Mouse (Mus musculus) neural tube, embryonic 15.5 days (tissue): ENCODE measurements around the gene Gucd1. TPM values are rescaled to one million over a fixed set of nuclear protein-coding genes. Genes with fewer than 3 reads are reported as not detected.
"Not testable (repeated sequence)": the region's sequence is repeated elsewhere in the genome, so short reads cannot be mapped to it uniquely, and the experiment has no call there.

Experiments
- ATAC-seq: fragments of 200-750 bp; cut with Nextera tagmentation; 2 replicates; pipeline ENCODE4 v1.8.0; 2017; ENCODE audit warnings: mild to moderate bottlenecking, moderate TSS enrichment, moderate library complexity; ENCODE audit not compliant: low FRiP score
- H3K27ac ChIP-seq: fragments of 300-500 bp; sonication (generic); replicated peaks from 2 replicates; pipeline ENCODE4 v1.5.1; 2015; ENCODE audit warnings: mild to moderate bottlenecking, inconsistent platforms
- H3K27me3 ChIP-seq: fragments of 300-500 bp; sonication (generic); replicated peaks from 2 replicates; pipeline ENCODE4 v1.6.1; 2015; ENCODE audit warnings: inconsistent platforms
- H3K36me3 ChIP-seq: fragments of 300-500 bp; sonication (generic); 2 replicates; pipeline ENCODE4 v1.6.1; 2015; ENCODE audit warnings: inconsistent platforms
- H3K4me1 ChIP-seq: fragments of 300-500 bp; sonication (generic); 2 replicates; pipeline ENCODE4 v1.6.1; 2015; ENCODE audit warnings: inconsistent platforms
- H3K4me2 ChIP-seq: fragments of 300-500 bp; sonication (generic); 2 replicates; pipeline ENCODE4 v1.6.1; 2015; ENCODE audit warnings: inconsistent platforms, mild to moderate bottlenecking, moderate library complexity
- H3K4me3 ChIP-seq: fragments of 300-500 bp; sonication (generic); replicated peaks from 2 replicates; pipeline ENCODE4 v1.5.1; 2015; ENCODE audit warnings: mild to moderate bottlenecking, inconsistent platforms
- H3K9ac ChIP-seq: fragments of 300-500 bp; sonication (generic); replicated peaks from 2 replicates; pipeline ENCODE4 v1.6.1; 2015; ENCODE audit warnings: mild to moderate bottlenecking, inconsistent platforms
- H3K9me3 ChIP-seq: fragments of 300-500 bp; sonication (generic); replicated peaks from 2 replicates; pipeline ENCODE4 v1.6.1; 2016; ENCODE audit warnings: inconsistent platforms
- WGBS: fragments of 180-500 bp; shearing (Covaris S2); methylation state at CpG from one replicate; pipeline ENCODE4 v1.1.7; 2015; ENCODE audit warnings: mixed read lengths; 5-methylcytosine and 5-hydroxymethylcytosine counted together
- polyA plus RNA-seq: library from polyadenylated mRNA; unstranded; fragments of >200 nt; fragmentation: Nextera tagmentation; extraction: Ambion mirVana; gene quantifications from 2 replicates; pipeline ENCODE4 v1.2.1, GENCODE M21; 2015

Gucd1 gene
- polyA plus RNA-seq, 1 experiment from 2014 or later = 19.1 TPM

DNA sequence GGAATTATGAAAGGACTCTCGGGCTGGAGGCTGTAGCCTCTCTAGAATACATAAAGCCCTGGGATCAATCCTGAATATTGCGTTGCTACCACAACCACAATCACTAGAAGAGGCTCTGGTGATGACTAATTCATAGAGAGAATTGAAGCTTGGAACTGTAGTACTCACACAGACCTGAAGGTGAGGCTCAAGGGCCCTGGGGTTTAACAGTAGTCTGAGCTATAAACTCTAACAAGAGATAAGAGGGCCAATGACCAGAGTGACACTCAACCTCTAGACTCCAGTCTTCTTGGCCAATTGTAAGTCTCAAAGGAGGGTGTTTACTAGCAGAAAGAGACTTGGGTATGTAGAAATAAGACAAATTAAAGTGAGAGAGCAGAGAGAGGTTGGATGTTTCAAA, 127.6 kb downstream of the Gucd1 start:
- H3K36me3 ChIP-seq = no peaks in the 10 kb centered on the region
- no peaks in the 10 kb centered on the region for H3K4me1 ChIP-seq
- WGBS = 90% methylated on average over 2 of the region's 2 CpGs
- no peak for ATAC-seq
- no peak overlapping the region for H3K27ac ChIP-seq
- no peak overlapping the region for H3K9ac ChIP-seq
- H3K27me3 ChIP-seq = no peaks in the 10 kb centered on the region
- H3K4me3 ChIP-seq = no peak overlapping the region
- H3K9me3 ChIP-seq = no peaks in the 10 kb centered on the region
- H3K4me2 ChIP-seq = no peak overlapping the region

DNA sequence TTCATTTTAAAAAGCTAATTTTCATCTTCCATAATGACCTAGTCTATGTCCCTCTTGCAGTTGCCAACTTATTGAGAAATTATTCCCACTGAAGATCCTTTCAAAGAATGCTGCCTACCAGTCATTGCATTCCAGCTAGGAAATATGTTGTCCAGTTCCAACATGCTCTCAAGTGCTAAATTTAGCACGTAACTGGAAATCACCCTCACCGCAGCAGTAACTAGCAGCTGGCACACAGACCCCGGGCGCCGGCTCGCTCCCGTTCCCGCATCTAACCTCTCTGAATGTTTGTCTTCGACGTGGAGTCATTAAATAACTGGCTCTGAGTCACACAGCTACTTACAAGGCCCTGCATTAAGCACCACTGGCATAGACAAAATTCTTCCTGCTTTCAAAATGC, 139.1 kb downstream of the Gucd1 start:
- H3K9ac ChIP-seq = no peak overlapping the region
- no peaks in the 10 kb centered on the region for H3K36me3 ChIP-seq
- no peak overlapping the region for H3K4me3 ChIP-seq
- WGBS = 80% methylated on average over 10 of the region's 10 CpGs
- H3K27me3 ChIP-seq = no peaks in the 10 kb centered on the region
- H3K27ac ChIP-seq = no peak overlapping the region
- no peaks in the 10 kb centered on the region for H3K9me3 ChIP-seq
- no peaks in the 10 kb centered on the region for H3K4me1 ChIP-seq
- no peak for ATAC-seq
- no peak overlapping the region for H3K4me2 ChIP-seq

DNA sequence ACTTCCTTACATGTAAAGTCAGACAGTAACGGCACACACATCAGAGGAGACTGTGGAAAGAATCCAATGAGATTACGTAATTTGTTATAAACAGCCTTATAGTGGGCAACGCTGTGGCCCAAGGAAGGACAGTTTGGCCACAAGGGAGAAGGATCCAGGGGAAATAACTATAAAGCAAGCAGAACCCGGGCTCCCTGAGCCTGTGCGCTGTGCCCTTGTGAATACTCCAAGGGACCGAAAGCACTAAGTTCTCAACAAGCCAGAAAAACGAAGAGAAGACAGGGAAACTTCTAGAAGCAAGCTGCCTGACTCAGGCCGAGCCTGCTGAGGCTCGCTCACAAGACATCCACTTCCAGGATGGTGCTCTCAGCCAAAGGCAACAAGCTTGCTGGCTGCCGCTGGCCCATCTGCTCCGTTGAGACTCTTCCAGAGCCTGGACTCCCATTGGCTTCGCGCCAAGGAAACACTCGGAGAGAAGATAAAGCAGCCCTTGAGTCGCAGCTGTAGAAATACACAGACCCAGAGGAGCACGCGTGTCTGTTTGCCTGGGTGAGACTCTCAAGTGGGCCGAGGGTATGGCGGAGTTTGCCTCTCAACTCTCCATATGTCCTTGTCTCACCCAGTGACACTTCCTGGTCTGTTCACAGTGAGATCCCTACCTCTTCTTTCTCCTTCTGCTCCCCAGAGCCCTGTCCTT, 144.0 kb downstream of the Gucd1 start:
- H3K4me1 ChIP-seq, H3K9ac ChIP-seq, H3K9me3 ChIP-seq, H3K27ac ChIP-seq, H3K4me2 ChIP-seq, H3K27me3 ChIP-seq, H3K36me3 ChIP-seq, ATAC-seq, H3K4me3 ChIP-seq: not testable (repeated sequence)
- WGBS = 74% methylated on average over 15 of the region's 19 CpGs

DNA sequence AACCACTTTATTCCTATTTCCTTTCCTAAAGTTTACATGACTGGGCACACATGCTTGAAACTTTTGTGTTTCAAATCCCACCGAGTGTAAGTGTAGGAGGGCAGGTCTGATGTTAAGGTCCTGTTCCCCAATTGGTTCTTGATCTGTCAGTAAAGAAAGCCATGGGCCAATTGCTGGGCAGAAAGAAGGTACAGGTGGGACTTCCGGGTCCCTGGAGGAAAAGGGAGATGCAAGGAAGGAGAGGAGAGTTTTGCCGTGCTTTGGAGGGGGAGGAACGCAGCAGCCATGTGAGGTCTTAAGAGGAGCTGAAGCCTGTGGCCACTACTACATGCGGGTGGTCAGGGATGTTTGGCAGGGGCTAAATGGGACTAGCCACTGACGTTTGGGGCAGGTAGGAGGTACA, 152.5 kb downstream of the Gucd1 start:
- H3K9ac ChIP-seq = no peak overlapping the region
- peak overlapping the region; percentile 15; the same call in 1 of the 2 replicates for H3K4me2 ChIP-seq
- H3K36me3 ChIP-seq = no peaks in the 10 kb centered on the region
- no peak overlapping the region for H3K4me3 ChIP-seq
- no peaks in the 10 kb centered on the region for H3K9me3 ChIP-seq
- peaks cover 14% of the 10 kb centered on the region for H3K4me1 ChIP-seq
- WGBS = 53% methylated on average over 6 of the region's 6 CpGs
- H3K27ac ChIP-seq = no peak overlapping the region
- no peak for ATAC-seq
- H3K27me3 ChIP-seq = no peaks in the 10 kb centered on the region

DNA sequence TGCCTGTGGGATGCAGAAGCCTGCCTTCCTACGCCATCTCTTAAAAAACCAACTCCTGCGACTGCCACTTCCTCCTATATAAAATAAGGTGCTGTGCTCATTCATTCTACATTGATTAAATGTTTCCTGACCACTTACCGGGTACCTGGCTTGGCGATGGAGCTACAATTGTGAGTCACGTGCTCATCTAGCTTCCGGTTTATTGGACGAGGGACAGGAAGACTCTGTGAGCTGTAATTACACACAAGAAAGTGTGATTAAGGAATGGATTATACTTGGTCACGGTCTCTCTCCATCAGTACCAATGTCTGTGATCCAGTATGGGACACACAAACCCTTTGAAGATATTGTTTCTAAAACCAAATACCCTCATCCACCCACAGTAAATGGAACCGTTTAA, 153.0 kb downstream of the Gucd1 start:
- no peak for ATAC-seq
- no peak overlapping the region for H3K4me3 ChIP-seq
- no peaks in the 10 kb centered on the region for H3K9me3 ChIP-seq
- no peak overlapping the region for H3K9ac ChIP-seq
- H3K27ac ChIP-seq = peak overlapping the region; percentile 56; the same call in 1 of the 2 replicates
- H3K36me3 ChIP-seq = no peaks in the 10 kb centered on the region
- no peak overlapping the region for H3K4me2 ChIP-seq
- peaks cover 14% of the 10 kb centered on the region for H3K4me1 ChIP-seq
- no peaks in the 10 kb centered on the region for H3K27me3 ChIP-seq
- 77% methylated on average over 9 of the region's 9 CpGs for WGBS

DNA sequence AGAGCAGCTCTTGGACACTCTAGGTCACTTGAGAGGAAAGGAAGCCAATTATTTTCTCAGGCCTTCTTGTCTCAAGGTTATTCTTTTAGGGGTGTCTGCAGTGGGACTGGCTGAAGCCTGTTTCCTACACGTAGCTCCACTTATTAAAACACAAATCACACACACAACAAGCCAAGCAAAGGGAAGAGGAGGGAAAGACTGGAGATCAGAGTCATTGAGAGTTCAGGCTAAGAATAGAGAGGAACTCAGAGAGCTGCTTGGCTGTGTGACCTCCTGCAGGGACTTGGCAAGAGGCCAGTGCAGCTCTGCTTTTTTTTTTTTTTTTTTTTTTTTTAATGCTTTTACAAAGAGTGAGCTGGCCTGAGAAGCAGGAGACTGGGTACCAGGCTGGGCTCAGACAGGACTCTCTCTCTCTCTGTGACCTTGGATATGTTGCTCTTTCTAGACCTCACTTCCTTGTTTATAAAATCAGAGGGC, 153.5 kb downstream of the Gucd1 start:
- H3K4me1 ChIP-seq = peaks cover 14% of the 10 kb centered on the region
- H3K9me3 ChIP-seq, H3K9ac ChIP-seq, H3K36me3 ChIP-seq, H3K4me2 ChIP-seq, H3K27me3 ChIP-seq, H3K4me3 ChIP-seq: not testable (repeated sequence)
- peak; percentile 81 for ATAC-seq
- 8% methylated on average over 1 of the region's 1 CpGs for WGBS
- H3K27ac ChIP-seq = peak overlapping the region; percentile 56

DNA sequence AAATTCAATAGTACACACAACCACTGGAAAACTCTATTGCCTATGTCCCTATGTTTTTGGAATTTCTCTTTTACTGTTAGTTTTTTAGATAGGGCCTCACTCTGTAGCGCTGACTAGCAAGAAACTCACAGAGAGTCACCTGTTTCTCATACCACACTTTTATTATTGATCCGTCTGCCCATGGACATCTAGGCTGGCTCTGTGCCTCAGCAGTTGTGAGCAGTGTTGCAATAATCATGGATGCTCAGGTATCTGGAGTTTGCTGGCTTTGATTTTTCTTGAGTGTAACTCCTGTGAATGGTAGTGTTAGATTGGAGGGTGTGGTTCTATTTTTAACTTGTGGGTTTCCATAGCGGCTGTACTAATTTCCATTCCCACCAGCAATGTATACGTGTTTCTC, 162.4 kb downstream of the Gucd1 start:
- Histone ChIP-seq H3K36me3 (no peaks in the 10 kb centered on the region), H3K27me3 (no peaks in the 10 kb centered on the region), H3K9me3 (no peaks in the 10 kb centered on the region), H3K4me2 (no peak overlapping the region), H3K4me3 (no peak overlapping the region), H3K27ac (no peak overlapping the region), H3K9ac (no peak overlapping the region), H3K4me1 (no peaks in the 10 kb centered on the region)
- ATAC-seq = no peak
- 86% methylated on average over 4 of the region's 4 CpGs for WGBS

DNA sequence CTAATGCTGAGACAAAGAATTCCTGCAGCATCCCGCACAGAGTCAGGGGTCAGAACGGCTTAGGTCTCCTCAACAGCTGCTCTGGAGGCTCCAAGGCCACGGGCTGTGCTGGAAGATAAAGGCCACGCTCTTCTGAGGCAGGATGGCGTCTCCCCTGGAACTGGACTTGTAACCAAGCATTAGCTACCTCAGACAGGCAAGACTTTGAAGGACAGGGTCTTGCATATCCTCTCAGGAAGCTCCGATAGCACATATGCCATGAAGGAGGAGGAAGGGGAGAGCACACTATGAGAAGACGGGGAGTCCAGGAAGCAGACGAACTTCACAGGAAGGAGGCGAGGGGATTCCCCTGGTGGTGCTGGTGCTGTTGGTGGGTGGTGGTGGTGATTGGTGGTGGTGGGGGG, 163.9 kb downstream of the Gucd1 start:
- H3K9ac ChIP-seq, H3K4me3 ChIP-seq, H3K27me3 ChIP-seq, H3K36me3 ChIP-seq, ATAC-seq, H3K4me2 ChIP-seq, H3K27ac ChIP-seq, H3K9me3 ChIP-seq, H3K4me1 ChIP-seq: not testable (repeated sequence)
- 75% methylated on average over 9 of the region's 9 CpGs for WGBS

DNA sequence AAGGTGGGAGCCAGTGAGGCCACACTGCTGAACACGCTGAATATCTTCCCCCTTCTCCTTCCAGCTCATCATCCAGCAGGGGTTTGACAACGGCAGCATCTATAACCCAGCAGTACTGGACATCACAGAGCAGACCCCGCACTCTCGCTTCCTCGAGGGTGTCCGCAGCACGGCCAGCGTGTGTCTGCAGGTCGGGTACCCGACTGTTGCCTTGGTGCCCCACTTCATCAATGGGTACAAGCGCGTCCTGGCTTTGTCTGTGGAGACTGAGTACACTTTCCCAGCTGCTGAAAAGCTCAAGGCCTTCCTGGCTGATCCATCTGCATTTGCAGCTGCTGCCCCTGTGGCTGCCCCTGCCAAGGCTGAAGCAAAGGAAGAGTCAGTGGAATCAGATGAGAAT, 165.2 kb downstream of the Gucd1 start:
- no peak for ATAC-seq
- no peaks in the 10 kb centered on the region for H3K9me3 ChIP-seq
- H3K4me1 ChIP-seq = no peaks in the 10 kb centered on the region
- H3K4me2 ChIP-seq = no peak overlapping the region
- WGBS = 93% methylated on average over 12 of the region's 12 CpGs
- H3K27ac ChIP-seq = no peak overlapping the region
- H3K36me3 ChIP-seq = no peaks in the 10 kb centered on the region
- H3K4me3 ChIP-seq = no peak overlapping the region
- H3K9ac ChIP-seq = no peak overlapping the region
- no peaks in the 10 kb centered on the region for H3K27me3 ChIP-seq

DNA sequence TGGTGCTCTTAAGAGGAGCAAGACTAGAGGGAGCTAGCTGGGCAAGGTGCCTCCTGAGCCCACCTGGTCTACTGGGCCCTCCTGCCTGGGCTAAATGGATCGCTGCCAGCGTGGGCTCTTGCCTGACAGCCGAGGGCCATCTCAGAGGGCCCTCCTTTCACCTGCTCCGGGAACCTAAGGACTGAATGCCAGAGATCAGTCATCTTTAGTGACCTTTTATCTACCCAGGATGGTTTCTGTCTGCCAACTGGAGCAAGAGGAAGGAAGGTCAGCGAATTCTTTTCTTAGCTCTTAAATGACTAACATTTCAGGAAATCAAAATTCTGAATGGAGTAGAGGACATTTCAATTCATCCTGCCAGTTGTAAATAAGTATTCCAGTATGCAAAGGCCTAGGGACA, 167.2 kb downstream of the Gucd1 start:
- ATAC-seq = no peak
- Histone ChIP-seq H3K36me3 (no peaks in the 10 kb centered on the region), H3K27ac (no peak overlapping the region), H3K9ac (no peak overlapping the region), H3K9me3 (no peaks in the 10 kb centered on the region), H3K4me3 (no peak overlapping the region), H3K4me1 (no peaks in the 10 kb centered on the region), H3K27me3 (no peaks in the 10 kb centered on the region), H3K4me2 (no peak overlapping the region)
- 87% methylated on average over 5 of the region's 5 CpGs for WGBS

DNA sequence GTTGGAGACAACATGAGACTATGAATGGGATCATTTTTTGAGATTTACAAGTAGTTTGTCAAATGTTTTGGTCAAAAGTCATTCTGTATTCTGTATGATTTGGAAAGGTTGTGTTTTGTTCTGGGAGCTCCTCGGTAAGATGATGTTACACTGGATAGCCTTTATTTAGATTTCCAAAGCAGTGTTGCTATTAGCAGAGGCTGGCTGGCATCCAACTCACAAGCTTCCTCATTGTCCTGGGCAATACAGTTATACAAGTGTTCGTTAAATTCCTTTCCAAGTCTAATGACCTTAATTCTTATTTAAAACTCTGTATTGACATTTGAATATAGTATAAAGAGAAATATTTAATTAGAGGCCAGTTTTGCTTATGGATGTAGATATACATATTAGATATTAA, 172.5 kb downstream of the Gucd1 start:
- ATAC-seq = no peak
- Histone ChIP-seq H3K27me3 (no peaks in the 10 kb centered on the region), H3K4me1 (no peaks in the 10 kb centered on the region), H3K4me2 (no peak overlapping the region), H3K27ac (no peak overlapping the region), H3K4me3 (no peak overlapping the region), H3K36me3 (no peaks in the 10 kb centered on the region), H3K9ac (no peak overlapping the region), H3K9me3 (no peaks in the 10 kb centered on the region)
- 56% methylated on average over 2 of the region's 2 CpGs for WGBS

DNA sequence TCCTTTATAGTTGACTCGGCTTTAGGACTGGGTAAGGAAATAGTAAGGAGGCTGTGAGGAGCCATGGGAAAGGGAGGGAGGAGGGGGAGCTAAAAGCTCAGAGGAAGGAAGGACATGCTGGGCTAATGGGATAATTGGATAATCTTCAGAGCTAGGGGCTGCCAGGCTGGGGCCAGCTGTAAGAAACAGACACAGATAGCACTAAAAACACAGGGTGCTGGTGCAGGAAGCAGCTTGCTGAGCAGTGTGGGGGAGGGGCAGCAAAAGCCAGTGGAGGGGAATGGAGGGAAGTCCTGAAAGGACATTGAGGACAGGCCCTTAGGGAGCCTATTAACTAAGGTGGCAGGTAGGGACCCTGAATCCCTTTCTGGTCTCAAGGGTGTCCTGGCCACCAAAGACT, 173.2 kb downstream of the Gucd1 start:
- 63% methylated on average over 1 of the region's 1 CpGs for WGBS
- not testable (repeated sequence) for H3K27me3 ChIP-seq, H3K27ac ChIP-seq, H3K9me3 ChIP-seq, H3K36me3 ChIP-seq, ATAC-seq, H3K4me3 ChIP-seq, H3K9ac ChIP-seq, H3K4me1 ChIP-seq, H3K4me2 ChIP-seq
